Mouse (Mus musculus) bone marrow macrophage, adult 2 months (primary cell): ENCODE measurements at regions not wholly inside any gene's neighbourhood (a gene's known extent, or its start where the extent isn't known, plus 50 kb on each side); places are given as distances from the start of the nearest gene placed in this dataset.

Source experiments
- CTCF ChIP-seq: IDR thresholded peaks from 2 replicates; pipeline ENCODE4 v1.5.1; 2012; ENCODE audit warnings: low read depth, mild to moderate bottlenecking, low read length, moderate library complexity
- POLR2A ChIP-seq: IDR thresholded peaks from 2 replicates; pipeline ENCODE4 v1.6.1; 2012; ENCODE audit warnings: mild to moderate bottlenecking, low read depth, low read length, borderline replicate concordance

DNA sequence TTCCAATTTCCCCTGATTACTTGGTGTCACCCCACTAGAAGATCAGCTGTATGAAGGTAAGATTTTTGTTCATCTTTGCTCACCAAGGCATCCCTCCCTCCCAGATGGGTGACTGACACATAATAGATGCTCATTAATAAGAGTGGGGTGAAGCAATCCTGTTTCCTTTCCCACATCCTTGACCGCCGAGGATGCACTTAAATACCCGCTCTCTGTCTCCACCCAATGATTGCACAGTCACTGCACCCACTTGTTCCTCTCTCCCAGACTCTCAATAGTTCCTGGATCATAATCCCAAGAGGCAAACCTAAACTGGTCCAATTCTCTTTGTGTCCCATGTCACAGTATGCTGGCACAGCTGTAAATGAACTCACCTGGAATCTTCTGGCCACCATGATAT, 86.4 kb upstream of the Ccn6 start:
- TF ChIP-seq CTCF (no peak), POLR2A (no peak)
